Mouse (Mus musculus) cerebellum, adult 2 months (tissue): ENCODE data around the gene Gpr156.

Experiments
- CTCF ChIP-seq: fragments of 200-500 bp; IDR thresholded peaks from 2 replicates; pipeline ENCODE4 v1.5.1; 2011; ENCODE audit warnings: low read depth, mild to moderate bottlenecking, control low read depth, low read length, moderate library complexity, borderline replicate concordance; ENCODE audit not compliant: insufficient read depth
- POLR2A ChIP-seq: fragments of 200-500 bp; IDR thresholded peaks from 2 replicates; pipeline ENCODE4 v1.6.1; 2011; ENCODE audit warnings: low read length, control low read depth, borderline replicate concordance; ENCODE audit not compliant: insufficient read depth

DNA sequence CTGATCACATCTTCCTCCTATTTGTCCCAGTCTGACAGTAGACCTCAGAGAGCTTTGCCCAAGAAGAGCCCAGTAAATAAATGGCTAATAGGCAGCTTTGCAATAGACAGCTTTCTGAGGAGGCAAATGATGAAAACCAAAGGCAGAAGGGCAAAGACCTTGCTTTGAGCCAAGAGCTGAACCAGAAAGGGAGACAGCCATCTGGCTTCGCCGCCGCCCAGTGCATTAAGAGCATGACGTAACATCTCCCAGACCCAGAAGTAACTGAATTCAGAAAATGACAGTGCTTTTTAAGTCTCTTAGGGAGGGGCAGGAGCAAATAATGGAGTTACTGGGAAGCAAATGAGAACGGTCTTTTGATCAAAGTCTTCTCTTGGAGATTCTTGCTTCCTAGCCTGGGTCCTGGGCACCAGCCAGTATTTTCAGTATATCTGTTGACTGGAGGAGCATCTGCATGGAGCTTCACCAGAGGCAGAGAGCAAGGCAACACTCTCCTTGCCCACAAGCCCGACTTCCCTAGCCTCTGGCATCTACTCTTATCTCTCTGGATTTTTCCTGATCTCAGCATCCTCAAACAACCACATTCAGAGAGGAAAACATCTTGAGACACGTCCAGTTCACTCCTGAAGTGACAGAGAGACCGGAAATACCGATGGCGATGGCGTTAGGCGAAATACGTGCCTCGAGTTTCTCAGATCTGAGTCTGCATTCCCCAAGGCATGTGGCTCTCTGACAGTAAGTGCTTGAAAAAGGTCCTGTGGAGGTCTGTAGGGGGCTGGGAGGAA is 92.9 kb downstream of the Gpr156 start:
- TF ChIP-seq POLR2A (no peak), CTCF (no peak)
